Mouse (Mus musculus) testis, adult 2 months (tissue): Measurements from ENCODE around the gene Pcbp2.

ENCODE experiments used
- CTCF ChIP-seq: fragments of 200-500 bp; IDR thresholded peaks from 2 replicates; pipeline ENCODE4 v1.5.1; 2012; ENCODE audit warnings: low read depth, mild to moderate bottlenecking, inconsistent platforms, low read length, moderate library complexity; ENCODE audit not compliant: control insufficient read depth, insufficient read depth, insufficient replicate concordance
- POLR2A ChIP-seq: fragments of 200-500 bp; IDR thresholded peaks from 2 replicates; pipeline ENCODE4 v1.6.1; 2012; ENCODE audit warnings: low read depth, mild to moderate bottlenecking, inconsistent platforms, low read length, moderate library complexity; ENCODE audit not compliant: control insufficient read depth

DNA sequence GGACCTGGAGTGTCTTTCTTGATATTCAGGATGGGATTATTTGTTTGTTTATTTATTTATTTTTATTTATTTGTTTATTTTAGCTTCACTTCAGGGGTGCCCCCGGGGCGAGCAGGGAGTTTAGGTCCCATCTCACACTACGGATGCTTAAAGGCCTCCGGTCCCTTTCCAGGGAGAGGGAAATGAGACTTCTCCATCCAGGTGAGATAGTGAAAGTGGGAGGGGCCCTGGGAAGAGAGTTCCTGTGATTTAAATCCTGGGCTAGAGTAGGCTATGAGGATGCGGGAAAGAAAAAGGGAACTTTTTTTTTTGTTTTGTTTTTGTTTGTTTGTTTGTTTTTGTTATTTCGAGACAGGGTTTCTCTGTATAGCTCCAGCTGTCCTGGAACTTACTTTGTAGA lies 11.0 kb upstream of the Pcbp2 start:
- TF ChIP-seq CTCF: no peak
- TF ChIP-seq POLR2A: no peak
